Mouse (Mus musculus) embryonic facial prominence, embryonic 13.5 days (tissue): Measurements from ENCODE around the gene Hrh3. TPM values are rescaled to one million over a fixed set of nuclear protein-coding genes. Genes with fewer than 3 reads are reported as not detected.

Experiments
- ATAC-seq: fragments of 200-750 bp; cut with Nextera tagmentation; 2 replicates; pipeline ENCODE4 v1.8.0; 2017; ENCODE audit warnings: low read depth; ENCODE audit not compliant: insufficient number of reproducible peaks, insufficient read depth, low FRiP score, low TSS enrichment
- H3K27ac ChIP-seq: fragments of 300-500 bp; sonication (generic); 2 replicates; pipeline ENCODE4 v1.5.1; 2015; ENCODE audit warnings: moderate library complexity, mild to moderate bottlenecking, inconsistent platforms
- H3K27me3 ChIP-seq: fragments of 300-500 bp; sonication (generic); 2 replicates; pipeline ENCODE4 v1.6.1; 2015; ENCODE audit warnings: mild to moderate bottlenecking, inconsistent platforms
- H3K36me3 ChIP-seq: fragments of 300-500 bp; sonication (generic); 2 replicates; pipeline ENCODE4 v1.6.1; 2015; ENCODE audit warnings: mild to moderate bottlenecking, inconsistent platforms
- H3K4me1 ChIP-seq: fragments of 300-500 bp; sonication (generic); 2 replicates; pipeline ENCODE4 v1.6.1; 2015; ENCODE audit warnings: inconsistent platforms
- H3K4me2 ChIP-seq: fragments of 300-500 bp; sonication (generic); 2 replicates; pipeline ENCODE4 v1.6.1; 2015; ENCODE audit warnings: moderate library complexity, mild to moderate bottlenecking, inconsistent platforms
- H3K4me3 ChIP-seq: fragments of 300-500 bp; sonication (generic); 2 replicates; pipeline ENCODE4 v1.5.1; 2015; ENCODE audit warnings: mild to moderate bottlenecking, inconsistent platforms
- H3K9ac ChIP-seq: fragments of 300-500 bp; sonication (generic); 2 replicates; pipeline ENCODE4 v1.6.1; 2015; ENCODE audit warnings: mild to moderate bottlenecking, inconsistent platforms
- H3K9me3 ChIP-seq: fragments of 300-500 bp; sonication (generic); 2 replicates; pipeline ENCODE4 v1.6.1; 2016; ENCODE audit warnings: inconsistent platforms
- WGBS: fragments of 180-500 bp; shearing (Covaris S2); methylation state at CpG from one replicate; pipeline ENCODE4 v1.1.7; 2015; ENCODE audit warnings: mixed read lengths; 5-methylcytosine and 5-hydroxymethylcytosine counted together
- polyA plus RNA-seq: library from polyadenylated mRNA; unstranded; fragments of >200 nt; fragmentation: Nextera tagmentation; extraction: Ambion mirVana; gene quantifications from 2 replicates; pipeline ENCODE4 v1.2.1, GENCODE M21; 2015

Gene Hrh3
- polyA plus RNA-seq, 1 experiment from 2014 or later, result 0.17 TPM

- Histone ChIP-seq H3K4me1 (peaks cover 30% of the 10 kb centered on the region), H3K27ac (peak within 1 kb of the TSS; percentile 73), H3K36me3 (peaks cover 10% of the 10 kb centered on the region), H3K27me3 (peaks cover 9% of the 10 kb centered on the region), H3K4me3 (peak within 1 kb of the TSS; percentile 90), H3K9me3 (no peaks in the 10 kb centered on the region), H3K4me2 (peak within 1 kb of the TSS; percentile 88), H3K9ac (peak within 1 kb of the TSS; percentile 96)
- WGBS, result under 1% methylated on average over 52 of the region's 55 CpGs
- ATAC-seq, result peak; percentile 98
Measured at GRCm38 (mm10) chr2:180118661-180119438, 14.6 kb upstream of the Hrh3 start, which contains the start of gene Osbpl2. TSS of gene Osbpl2 (plus strand) at chr2:180119306.

- H3K36me3 ChIP-seq, result 0 out of 2 replicates have a peak, but pooled peaks cover 2% of the 10 kb centered on the region
- WGBS, result 8% methylated on average over 13 of the region's 13 CpGs
- H3K4me2 ChIP-seq, result peak overlapping the region; percentile 35
- peak overlapping the region; percentile 27; the same call in 1 of the 2 replicates for H3K9ac ChIP-seq
- ATAC-seq, result no peak
- H3K4me3 ChIP-seq, result no peak overlapping the region
- H3K4me1 ChIP-seq, result peaks cover 30% of the 10 kb centered on the region
- peak overlapping the region; percentile 28; the same call in 1 of the 2 replicates for H3K27ac ChIP-seq
- peaks cover 9% of the 10 kb centered on the region for H3K27me3 ChIP-seq
- no peaks in the 10 kb centered on the region for H3K9me3 ChIP-seq
Measured at GRCm38 (mm10) chr2:180117485-180118194, 13.4 kb upstream of the Hrh3 start.

GRCm38 (mm10) chr2:180116741-180117484, 12.6 kb upstream of the Hrh3 start:
- H3K27me3 ChIP-seq, result peaks cover 9% of the 10 kb centered on the region
- no peaks in the 10 kb centered on the region for H3K9me3 ChIP-seq
- H3K36me3 ChIP-seq, result 0 out of 2 replicates have a peak, but pooled peaks cover under 1% of the 10 kb centered on the region
- no peak for ATAC-seq
- no peak overlapping the region for H3K4me3 ChIP-seq
- H3K9ac ChIP-seq, result no peak overlapping the region
- H3K4me2 ChIP-seq, result no peak overlapping the region
- H3K4me1 ChIP-seq, result peaks cover 30% of the 10 kb centered on the region
- WGBS, result 72% methylated on average over 8 of the region's 8 CpGs
- H3K27ac ChIP-seq, result no peak overlapping the region

GRCm38 (mm10) chr2:180116081-180116493, 11.8 kb upstream of the Hrh3 start:
- H3K27me3 ChIP-seq, result peaks cover 9% of the 10 kb centered on the region
- H3K4me2 ChIP-seq, result no peak overlapping the region
- H3K27ac ChIP-seq, result no peak overlapping the region
- WGBS, result 70% methylated on average over 10 of the region's 10 CpGs
- ATAC-seq, result no peak
- H3K9ac ChIP-seq, result no peak overlapping the region
- H3K9me3 ChIP-seq, result no peaks in the 10 kb centered on the region
- H3K36me3 ChIP-seq, result no peaks in the 10 kb centered on the region
- no peak overlapping the region for H3K4me3 ChIP-seq
- H3K4me1 ChIP-seq, result peaks cover 30% of the 10 kb centered on the region

GRCm38 (mm10) chr2:180115279-180115678, 11.0 kb upstream of the Hrh3 start:
- 48% methylated on average over 6 of the region's 6 CpGs for WGBS
- ATAC-seq, result no peak
- no peak overlapping the region for H3K4me3 ChIP-seq
- no peak overlapping the region for H3K27ac ChIP-seq
- peaks cover 9% of the 10 kb centered on the region for H3K27me3 ChIP-seq
- H3K36me3 ChIP-seq, result no peaks in the 10 kb centered on the region
- no peaks in the 10 kb centered on the region for H3K9me3 ChIP-seq
- no peak overlapping the region for H3K4me2 ChIP-seq
- H3K9ac ChIP-seq, result 0 out of 2 replicates have a peak overlapping the region, but pooled peaks have one; percentile 16
- peaks cover 28% of the 10 kb centered on the region for H3K4me1 ChIP-seq

GRCm38 (mm10) chr2:180113909-180114890, 9.9 kb upstream of the Hrh3 start:
- no peak overlapping the region for H3K4me3 ChIP-seq
- no peak overlapping the region for H3K9ac ChIP-seq
- no peak overlapping the region for H3K27ac ChIP-seq
- H3K27me3 ChIP-seq, result peaks cover 9% of the 10 kb centered on the region
- ATAC-seq, result no peak
- no peaks in the 10 kb centered on the region for H3K9me3 ChIP-seq
- H3K36me3 ChIP-seq, result no peaks in the 10 kb centered on the region
- peaks cover 22% of the 10 kb centered on the region for H3K4me1 ChIP-seq
- 53% methylated on average over 17 of the region's 17 CpGs for WGBS
- H3K4me2 ChIP-seq, result no peak overlapping the region

- Histone ChIP-seq H3K4me3 (no peak overlapping the region), H3K4me1 (peaks cover 13% of the 10 kb centered on the region), H3K4me2 (no peak overlapping the region), H3K9me3 (no peaks in the 10 kb centered on the region), H3K9ac (no peak overlapping the region), H3K36me3 (no peaks in the 10 kb centered on the region), H3K27ac (no peak overlapping the region), H3K27me3 (peaks cover 35% of the 10 kb centered on the region)
- ATAC-seq, result no peak
- WGBS, result 65% methylated on average over 6 of the region's 6 CpGs
Measured at GRCm38 (mm10) chr2:180108285-180108684, 4.0 kb upstream of the Hrh3 start.

GRCm38 (mm10) chr2:180107081-180107480, 2.8 kb upstream of the Hrh3 start:
- Histone ChIP-seq H3K4me1 (peaks cover 20% of the 10 kb centered on the region), H3K27me3 (peaks cover 47% of the 10 kb centered on the region), H3K36me3 (no peaks in the 10 kb centered on the region), H3K27ac (no peak overlapping the region), H3K9me3 (no peaks in the 10 kb centered on the region), H3K4me3 (no peak overlapping the region), H3K4me2 (no peak overlapping the region), H3K9ac (no peak overlapping the region)
- WGBS, result 64% methylated on average over 4 of the region's 4 CpGs
- ATAC-seq, result no peak

GRCm38 (mm10) chr2:180105441-180106190, 1.3 kb upstream of the Hrh3 start:
- Histone ChIP-seq H3K9me3 (no peaks in the 10 kb centered on the region), H3K4me1 (peaks cover 20% of the 10 kb centered on the region), H3K4me2 (no peak overlapping the region), H3K27me3 (peaks cover 62% of the 10 kb centered on the region), H3K9ac (no peak overlapping the region), H3K36me3 (no peaks in the 10 kb centered on the region), H3K4me3 (no peak overlapping the region), H3K27ac (no peak overlapping the region)
- WGBS, result 22% methylated on average over 8 of the region's 8 CpGs
- no peak for ATAC-seq
